Mouse (Mus musculus) embryo, embryonic 11 days (tissue): Measurements from ENCODE around the gene Lyst.
A peak's percentile ranks its signal among the peaks of the same experiment; 100 is the strongest.

Experiments used
- DNase-seq: peaks from one replicate; pipeline ENCODE4 v3.0.0-alpha.2; 2015

Lyst gene

DNA sequence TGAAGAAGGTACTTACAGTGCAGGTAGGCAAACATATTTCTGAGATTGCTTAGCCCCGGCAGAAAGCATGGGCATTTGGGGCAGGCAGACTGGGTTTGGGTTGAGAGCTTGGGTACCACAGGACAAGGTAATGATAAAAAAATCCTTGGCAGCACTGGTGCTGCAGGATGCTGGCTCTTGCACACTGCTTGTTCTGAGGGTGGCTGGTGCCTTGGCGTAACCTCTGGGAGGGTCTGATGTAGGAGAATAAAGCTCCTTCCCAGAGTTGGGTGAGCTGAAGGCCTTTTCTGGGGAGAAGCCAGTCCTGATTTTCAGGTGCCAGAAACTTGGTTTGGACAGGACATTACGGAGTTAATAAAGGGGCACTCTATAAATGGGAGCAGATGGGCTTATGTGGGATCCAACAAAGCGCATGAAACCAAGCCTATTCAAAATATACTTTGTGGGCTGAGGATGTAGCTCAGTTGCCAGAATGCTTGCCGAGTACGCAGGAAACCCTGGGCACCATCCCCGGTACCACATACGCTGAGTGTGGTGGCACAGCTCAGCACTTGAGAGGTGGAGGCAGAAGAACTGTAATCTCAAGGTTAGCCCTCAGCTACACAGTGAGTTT lies 15.8 kb upstream of the Lyst start:
- DNase-seq, result no peak

DNA sequence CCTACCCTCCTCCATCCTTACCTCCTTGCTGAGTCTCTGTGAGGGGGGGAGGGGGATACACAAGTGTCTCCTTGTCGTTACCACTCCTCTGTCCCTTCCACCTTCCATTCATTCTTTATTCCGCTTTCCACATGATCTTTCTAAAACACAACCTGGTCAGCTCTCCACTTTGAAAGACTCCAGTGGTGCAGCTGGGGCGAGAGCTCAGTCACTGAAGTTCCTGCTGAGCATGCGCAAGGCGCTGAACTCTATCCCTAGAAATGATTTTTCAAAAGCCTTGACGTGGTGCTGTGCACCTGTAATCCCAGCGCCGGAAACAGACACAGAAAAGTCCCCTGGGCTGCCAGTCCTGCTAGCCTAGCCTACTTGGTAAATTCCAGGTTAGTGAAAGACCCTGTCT lies 15.1 kb upstream of the Lyst start:
- DNase-seq, result no peak

DNA sequence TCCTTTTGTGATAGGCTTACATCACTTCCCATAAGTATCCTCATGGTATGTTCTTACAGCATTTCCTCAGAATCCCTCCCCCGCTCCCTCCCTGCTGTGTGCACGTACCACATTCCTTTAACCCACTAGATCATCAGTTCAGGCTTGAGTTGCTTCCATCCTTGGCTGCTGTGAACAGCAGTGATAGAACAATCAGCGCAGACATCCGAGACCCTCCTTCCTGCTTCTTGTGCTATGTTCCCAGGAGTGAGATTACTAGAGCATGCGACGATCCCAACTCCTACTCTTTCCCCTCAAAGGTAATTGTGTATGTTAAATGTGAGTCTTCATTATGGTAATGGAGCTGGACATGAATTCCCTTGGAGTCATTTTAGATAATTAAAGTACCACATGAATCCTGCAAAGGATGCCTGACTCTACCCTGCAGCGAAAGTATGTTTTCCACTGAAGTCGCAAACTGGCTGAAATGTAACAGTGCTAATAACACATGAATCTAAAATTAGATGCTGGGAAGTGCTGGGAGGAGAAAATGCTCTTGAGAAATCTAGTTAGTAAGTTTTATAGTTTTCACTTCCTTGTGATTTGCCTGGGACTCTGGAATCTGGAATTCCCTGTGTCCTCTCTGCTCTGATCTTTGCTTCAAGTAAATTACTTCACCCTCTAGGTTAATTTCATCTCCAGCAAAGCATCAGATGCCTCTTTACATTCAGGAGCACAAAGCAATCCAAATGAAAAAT lies 13.6 kb upstream of the Lyst start:
- DNase-seq, result peak; percentile 41

DNA sequence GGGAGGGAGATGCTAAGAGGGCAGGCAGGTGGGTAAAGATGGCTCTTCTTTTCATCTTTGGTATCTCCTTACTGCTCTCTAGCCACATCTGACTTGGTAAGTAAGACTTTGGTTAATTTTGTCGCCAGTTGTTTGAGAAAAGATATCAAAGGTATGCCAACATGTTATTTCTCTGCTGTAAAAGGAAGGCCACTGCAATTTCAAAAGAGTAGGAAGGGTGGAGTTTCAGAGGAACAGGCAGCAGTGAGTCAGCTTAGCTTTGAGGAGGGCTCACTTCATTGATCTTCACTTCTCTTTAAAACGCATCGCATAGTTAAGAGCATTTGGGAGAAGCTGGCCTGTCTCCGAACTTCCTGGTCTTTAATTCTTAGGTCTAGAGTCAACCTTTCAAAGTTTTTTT lies 8.2 kb upstream of the Lyst start:
- DNase-seq, result no peak

DNA sequence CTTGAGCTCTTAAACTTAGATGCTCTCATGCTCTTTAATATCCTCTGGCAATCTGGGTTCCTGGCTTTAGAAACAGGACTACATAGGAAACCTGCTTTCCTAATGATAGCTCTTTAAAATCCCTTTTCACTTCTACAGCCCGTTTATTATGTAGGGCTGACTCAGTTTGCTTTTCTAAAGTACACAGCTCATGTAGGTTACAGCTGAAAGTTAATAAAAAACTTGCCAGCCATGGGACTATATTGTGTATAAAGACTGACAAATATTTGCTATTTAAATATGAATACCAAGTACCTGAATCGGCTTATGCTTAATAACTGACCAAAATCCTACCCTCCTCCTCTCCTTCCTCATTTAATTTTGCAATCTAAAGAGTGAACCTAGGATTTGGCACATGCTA lies 6.7 kb upstream of the Lyst start:
- DNase-seq, result no peak

DNA sequence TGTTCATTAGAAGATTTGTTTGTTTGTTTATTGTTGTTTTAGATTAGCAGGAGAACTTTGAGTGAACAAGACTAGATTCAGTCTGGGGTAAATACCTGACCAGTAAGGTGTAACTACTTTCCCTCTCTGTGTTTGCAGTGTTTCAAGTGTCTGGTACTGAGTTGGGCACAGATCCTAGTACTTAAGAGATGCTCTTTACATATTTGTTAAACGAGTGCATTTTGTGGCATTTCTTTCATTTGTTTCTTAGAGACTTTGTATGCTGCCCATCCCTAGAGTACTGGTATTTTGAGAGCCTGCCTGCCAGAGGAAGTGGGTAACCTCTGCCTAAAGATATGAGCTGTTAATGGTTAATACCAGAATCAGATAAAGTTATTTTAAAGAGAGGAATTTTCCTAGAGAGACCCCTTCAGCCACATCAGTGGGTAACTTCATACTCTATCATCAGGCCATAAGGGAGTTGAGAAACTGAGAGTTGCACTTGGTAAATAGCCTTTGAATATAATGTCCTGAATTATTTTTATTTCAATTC lies 2.5 kb upstream of the Lyst start:
- no peak for DNase-seq

DNA sequence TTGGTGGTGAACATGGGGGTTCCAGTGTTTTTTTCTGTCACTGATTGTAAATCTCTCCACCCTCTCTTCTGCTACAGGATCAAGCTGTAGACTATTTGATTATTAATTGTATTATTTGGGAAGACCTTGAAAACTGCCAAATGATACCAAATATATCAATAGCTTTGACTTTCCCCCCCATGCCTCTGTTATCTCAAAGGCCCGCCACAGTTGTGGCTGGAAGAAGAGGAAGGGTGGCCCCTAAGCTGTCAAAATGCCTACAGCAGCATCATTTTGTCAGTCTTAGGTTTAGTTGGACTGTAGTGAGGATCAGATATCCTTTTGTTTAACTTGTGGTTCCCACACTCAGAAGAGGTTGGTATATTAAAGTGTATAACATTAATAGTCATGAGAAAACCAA lies 1.7 kb upstream of the Lyst start:
- no peak for DNase-seq

DNA sequence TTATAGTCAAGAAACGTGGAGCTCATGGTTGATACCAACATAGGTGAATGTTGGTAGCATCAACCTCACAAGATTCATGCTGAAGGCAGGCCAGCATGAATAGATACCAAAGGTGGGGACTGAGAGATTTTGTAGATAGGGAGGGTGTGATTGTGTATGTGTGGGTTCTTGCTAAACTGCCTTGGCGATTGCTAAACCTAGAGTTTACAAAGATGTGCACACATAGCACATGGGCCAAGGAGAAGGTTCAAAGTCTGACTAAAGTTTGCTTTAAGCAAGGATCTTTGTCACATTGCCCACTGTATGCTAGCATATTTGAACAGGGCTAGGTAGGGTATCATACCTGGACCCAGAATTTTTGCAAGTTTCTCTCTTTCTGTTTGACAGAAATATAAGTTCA lies 1.2 kb upstream of the Lyst start:
- DNase-seq, result no peak

DNA sequence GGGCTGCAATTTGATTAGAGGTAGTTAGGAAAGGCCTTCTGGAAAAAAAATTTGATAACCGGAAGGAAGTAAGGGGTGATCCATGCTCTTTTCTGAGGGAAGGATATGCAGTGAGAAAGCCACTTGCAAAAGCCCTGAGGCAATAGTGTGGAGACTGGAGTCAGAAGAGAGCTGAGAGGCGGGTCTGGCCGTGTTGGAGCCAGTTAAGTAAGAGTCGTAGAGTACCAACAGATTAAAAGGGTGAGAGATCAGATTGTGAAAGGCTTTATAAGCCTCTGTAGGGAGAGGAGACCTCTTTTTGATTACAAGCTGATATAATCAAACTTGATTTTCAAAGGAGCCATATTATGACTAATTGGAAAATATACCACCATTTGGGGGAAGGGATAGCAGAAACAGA lies 1.7 kb downstream of the Lyst start:
- no peak for DNase-seq

DNA sequence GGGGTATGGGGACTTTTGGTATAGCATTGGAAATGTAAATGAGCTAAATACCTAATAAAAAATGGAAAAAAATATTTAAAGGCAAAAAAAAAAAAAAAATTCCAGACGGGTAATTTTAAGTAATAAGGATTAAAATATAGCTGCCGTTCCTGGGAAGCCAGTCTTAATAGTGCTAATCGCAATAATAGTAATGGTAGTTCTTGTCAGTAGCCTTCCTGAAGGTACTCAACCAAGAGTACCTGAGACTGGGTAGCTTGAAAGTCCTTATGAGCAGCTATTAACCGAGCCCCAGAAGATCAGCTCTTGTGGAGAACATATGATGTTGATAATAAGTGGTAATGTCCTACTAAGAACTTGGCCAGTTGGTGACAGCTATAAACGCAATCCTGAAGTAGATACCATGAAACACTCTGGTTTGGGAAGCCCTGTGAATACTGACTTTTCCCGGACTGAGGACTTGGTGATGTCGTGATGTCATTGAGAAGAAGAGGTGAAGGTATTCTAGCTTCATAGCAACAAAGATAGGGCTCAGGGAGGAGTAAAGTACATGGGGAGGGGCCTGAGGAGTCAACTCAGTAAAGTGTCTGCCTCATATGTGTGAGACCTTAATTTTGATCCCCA lies 6.3 kb downstream of the Lyst start:
- DNase-seq, result no peak

DNA sequence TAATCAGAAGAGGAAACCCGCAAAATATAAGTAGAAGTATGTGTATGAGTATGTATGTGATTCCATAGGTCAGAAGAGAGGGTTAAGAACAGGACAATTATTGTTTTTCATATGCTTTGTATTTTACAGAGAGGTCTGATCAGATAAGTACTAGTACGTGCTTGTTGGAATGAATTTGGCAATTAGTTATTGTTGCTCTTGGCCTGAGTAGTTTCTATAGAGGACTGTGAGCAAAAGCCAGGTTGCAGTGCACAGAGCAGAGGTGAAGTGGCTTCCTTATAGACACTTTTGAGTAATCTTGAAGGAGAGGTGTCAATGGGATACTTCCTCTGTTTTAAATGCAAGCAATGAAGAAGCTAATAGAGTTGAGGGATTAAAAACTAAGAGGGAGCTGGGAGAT lies 7.7 kb downstream of the Lyst start:
- DNase-seq, result no peak

DNA sequence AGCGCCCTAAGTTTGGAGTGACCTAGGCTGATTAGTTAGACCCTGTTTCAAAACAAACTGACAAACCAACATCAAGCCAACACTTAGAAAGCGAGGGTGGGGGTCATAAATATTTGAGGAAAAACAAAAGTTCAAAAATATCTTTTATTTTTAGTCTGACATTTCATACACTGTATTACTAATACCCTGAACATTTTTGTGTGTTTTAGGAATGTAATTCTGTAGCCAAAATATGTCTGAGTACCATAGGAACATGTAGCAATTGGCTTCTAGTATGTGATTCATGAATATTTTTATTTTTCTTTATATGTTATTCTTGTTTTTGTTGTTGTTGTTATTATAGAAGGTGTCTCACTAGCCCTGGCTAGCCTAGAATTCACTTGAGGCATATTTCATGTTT lies 11.2 kb downstream of the Lyst start:
- DNase-seq, result no peak

DNA sequence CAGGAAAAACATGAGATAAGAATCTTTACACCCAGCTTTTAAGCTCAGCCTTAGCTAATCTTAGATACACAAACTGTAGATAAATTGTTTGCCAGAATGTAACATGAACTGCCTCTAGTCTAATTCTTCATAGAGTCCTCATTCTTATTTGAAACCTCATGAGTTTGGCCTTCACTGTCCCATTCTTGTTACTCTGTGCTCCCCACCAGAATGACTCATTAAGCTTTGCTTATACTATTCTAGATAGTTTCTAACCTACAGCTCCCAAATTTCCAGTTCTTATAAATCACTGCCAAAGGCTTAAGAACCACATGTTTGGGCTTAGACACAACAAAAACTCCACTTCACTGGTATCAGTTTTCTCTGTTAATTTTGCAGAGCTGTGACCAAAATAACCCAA lies 16.0 kb downstream of the Lyst start:
- no peak for DNase-seq

DNA sequence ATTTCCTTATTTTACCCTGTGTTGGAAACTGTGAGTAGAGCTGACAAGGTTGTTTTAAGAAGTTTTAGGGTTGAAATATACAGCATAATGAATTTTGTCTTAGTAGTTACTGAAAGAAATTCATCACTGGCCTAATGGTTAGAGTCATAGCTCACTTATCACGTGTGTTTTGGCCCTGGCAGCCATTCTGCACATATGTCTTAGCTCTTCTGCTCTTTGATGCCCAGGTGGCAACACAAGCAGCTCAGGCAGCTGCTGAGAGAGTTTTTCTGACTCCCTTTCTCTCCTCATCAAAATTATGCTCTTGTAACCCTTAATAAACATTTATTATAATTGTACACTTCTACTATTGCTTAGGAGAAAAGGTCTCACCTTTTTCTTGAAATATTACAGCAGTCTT lies 18.1 kb downstream of the Lyst start:
- no peak for DNase-seq

DNA sequence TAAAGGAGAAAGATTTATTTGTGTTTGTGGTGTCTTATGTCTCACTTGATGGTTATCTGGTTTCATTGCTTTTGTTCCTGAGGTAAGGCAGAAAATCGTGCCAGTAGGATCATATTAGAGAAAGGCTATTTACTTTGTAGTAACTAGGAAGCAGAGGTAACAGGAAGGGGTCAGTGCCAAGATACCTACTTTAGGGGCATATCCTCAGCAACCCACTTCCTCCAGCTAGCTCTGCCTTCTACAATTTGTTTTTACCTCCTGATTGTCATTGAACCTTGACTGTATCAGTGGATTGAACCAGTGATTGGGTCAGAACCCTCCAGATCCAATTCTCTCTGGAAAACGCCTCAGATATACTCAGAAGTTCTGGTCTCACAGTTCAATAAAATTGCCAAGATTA lies 19.5 kb downstream of the Lyst start:
- no peak for DNase-seq

DNA sequence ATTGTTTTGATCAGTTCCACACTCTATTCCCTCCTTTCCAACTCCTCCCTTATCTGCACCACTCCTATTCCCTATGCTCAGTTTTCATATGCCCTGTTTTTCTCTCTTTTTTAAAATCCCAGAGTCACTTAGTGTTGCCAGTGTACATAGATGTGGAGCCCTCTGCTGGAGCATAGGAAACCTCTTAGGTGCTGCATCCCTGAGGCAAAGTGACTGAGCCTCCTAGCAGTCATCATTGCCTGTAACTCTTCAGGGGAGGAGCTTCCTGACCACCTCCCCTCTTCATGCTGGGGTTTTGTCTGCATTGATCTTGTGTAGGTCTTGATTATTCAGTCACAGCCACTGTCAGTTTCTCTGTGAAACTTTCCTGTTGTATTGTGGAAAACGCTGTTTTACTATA lies 22.7 kb downstream of the Lyst start:
- peak; percentile 41 for DNase-seq

DNA sequence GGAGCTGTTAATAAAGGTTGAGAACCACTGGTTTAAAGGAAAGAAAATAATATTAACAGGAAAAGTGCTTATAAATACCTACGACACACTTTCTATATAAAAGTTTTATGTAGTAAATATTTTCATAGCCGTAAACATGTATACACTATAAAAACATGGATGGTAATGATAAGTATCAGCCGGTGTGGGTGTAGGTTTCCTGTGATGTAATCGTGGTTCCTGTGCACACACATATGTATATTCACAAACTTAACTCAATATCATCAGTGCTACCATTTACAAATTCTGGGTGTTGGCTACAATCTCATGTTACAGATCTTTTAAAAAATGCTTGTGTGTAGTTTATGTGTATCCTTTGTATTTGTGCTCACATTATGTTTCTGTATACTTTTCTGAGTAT lies 24.0 kb downstream of the Lyst start:
- no peak for DNase-seq

DNA sequence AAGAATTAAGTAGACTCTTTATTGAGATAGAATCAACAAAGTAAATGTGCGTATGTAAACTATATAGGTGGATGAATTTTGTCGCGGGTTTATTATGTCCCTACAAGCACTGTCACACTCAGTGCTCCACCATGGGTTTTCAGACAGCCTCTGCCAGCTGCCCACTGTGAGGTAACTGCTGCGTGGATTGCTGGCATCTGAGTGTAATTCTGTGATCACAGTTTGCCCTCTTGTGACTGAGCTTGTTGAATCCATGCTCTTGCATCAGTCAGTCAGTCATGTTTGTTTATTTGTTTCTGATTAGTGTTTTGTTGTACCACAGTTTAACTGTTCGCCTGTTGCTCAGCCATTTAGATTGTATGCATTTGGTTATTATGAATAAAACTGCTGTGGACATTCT lies 31.3 kb downstream of the Lyst start:
- DNase-seq, result no peak

DNA sequence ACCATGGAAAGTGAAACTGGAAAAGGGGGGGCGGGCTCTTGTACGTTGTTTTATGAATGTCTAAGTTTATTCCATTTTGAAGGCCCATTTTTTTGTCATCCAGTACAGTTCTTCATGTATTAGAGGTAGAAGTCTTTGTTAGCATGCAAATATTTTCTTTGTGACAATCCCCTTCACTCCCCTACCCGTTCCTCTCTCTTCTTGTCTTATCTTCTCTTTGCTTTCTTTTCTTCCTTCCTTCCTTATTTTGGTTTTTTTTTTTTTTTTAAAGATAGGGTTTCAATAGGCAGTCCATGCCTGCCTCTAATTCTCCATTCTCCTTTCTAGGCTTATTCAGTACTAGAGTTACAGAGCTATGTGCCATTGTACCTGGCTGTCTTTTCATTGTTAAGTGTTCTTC lies 32.4 kb downstream of the Lyst start:
- DNase-seq, result no peak

DNA sequence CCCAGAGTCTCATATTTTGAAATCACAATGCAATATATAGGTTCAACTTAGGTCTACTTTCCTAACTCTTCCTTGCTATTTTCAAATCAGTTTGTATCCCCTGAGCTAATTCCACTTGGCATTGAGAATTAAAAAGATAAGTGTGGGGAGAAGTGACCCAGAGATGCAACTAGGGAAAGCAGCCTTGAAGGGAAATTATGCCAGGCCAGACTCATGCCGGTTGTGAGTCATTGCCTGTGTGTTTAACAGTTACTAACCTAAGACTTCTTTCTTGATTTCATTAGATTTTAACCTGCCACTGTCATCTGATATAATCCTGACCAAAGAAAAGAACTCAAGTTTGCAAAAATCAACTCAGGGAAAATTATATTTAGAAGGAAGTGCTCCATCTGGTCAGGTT lies 43.5 kb downstream of the Lyst start:
- DNase-seq, result no peak

DNA sequence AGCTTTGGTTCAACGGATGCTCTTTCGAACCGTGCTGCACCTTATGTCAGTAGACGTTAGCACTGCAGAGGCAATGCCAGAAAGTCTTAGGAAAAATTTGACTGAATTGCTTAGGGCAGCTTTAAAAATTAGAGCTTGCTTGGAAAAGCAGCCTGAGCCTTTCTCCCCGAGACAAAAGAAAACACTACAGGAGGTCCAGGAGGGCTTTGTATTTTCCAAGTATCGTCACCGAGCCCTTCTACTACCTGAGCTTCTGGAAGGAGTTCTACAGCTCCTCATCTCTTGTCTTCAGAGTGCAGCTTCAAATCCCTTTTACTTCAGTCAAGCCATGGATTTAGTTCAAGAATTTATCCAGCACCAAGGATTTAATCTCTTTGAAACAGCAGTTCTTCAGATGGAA lies 44.5 kb downstream of the Lyst start:
- no peak for DNase-seq

DNA sequence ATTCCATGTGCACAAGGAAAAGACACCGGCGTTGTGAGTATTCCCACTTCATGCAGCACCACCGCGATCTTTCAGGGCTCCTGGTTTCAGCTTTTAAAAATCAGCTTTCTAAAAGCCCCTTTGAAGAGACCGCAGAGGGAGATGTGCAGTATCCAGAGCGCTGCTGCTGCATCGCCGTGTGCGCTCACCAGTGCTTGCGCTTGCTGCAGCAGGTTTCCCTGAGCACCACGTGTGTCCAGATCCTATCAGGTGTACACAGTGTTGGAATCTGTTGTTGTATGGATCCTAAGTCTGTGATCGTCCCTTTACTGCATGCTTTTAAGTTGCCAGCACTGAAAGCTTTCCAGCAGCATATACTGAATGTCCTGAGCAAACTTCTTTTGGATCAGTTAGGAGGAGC lies 45.0 kb downstream of the Lyst start:
- DNase-seq, result no peak

DNA sequence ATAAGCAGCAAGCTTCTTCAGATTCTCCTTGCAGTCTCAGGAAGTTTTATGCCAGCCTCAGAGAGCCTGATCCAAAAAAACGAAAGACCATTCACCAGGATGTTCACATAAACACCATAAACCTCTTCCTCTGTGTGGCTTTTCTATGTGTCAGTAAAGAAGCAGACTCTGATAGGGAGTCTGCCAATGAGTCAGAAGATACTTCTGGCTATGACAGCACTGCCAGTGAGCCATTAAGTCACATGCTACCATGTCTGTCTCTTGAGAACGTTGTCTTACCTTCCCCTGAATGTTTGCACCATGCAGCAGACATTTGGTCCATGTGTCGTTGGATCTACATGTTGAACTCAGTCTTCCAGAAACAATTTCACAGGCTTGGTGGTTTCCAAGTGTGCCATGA lies 47.4 kb downstream of the Lyst start:
- no peak for DNase-seq

DNA sequence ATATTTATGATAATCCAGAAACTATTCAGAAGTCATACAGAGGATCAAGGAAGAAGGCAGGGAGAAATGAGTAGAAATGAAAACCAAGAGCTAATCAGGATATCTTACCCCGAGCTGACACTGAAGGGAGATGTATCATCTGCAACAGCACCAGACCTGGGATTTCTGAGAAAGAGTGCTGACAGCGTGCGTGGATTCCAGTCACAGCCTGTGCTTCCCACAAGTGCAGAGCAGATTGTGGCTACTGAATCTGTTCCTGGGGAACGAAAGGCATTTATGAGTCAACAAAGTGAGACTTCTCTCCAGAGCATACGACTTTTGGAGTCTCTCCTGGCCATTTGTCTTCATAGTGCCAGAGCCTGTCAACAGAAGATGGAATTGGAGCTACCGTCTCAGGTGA lies 47.8 kb downstream of the Lyst start:
- no peak for DNase-seq

DNA sequence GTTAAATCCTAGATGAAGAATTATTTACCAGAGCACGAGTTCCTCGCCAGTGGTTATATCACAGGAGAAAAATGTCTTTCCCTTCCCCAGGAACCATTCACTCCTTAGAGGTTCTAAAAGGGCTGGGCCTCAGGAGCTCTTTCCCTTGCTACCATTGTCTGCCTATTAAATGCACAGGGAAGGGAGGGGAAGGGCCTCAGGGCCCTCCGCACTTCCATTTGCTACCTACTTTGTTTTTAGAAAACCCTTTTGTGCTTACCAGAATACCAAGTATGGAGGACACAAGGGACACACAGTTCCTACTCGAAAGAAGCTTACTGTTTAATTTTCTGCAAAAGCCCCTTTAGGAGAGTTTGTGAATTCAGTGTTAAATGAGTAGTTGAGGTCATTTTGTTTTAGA lies 48.5 kb downstream of the Lyst start:
- peak; percentile 10 for DNase-seq
